In genomic region chr13:52484064-52484463, GRCm38 (mm10) we compare ENCODE assay signal across 21 mouse cellular contexts. TPM values are rescaled to one million over a fixed set of nuclear protein-coding genes. Genes with fewer than 3 reads are reported as not detected.
"Had no signal": no experiment of that assay in that cellular context is flagged by ENCODE, and none has a peak within 500 bp of the region (broad histone marks: within the 10 kb centered on the region; RNA-seq: fewer than 3 reads in every experiment).

No protein-coding gene starts in this region.

- H3K27me3 ChIP-seq: kidney, embryonic 15.5 days; liver, embryonic 13.5 days; lung, embryonic 15.5 days; midbrain, embryonic 13.5 days; neural tube, embryonic 13.5 days; stomach, embryonic 15.5 days had no signal

- H3K4me1 ChIP-seq: kidney, embryonic 15.5 days; liver, embryonic 13.5 days; lung, embryonic 15.5 days; midbrain, embryonic 10.5 days; midbrain, embryonic 13.5 days; neural tube, embryonic 13.5 days; stomach, embryonic 15.5 days had no signal

- ATAC-seq: midbrain, embryonic 13.5 days; midbrain, embryonic 16.5 days had no signal

- H3K36me3 ChIP-seq: kidney, embryonic 15.5 days; liver, embryonic 13.5 days; lung, embryonic 15.5 days; midbrain, embryonic 10.5 days; midbrain, embryonic 13.5 days; neural tube, embryonic 13.5 days; stomach, embryonic 15.5 days had no signal

- DNase-seq: kidney, postnatal 10 days; kidney, postnatal 36 days; layer of hippocampus, postnatal 36 days; liver, embryonic 13.5 days; lung, postnatal 10 days; lung, postnatal 36 days; retina, postnatal 1 day; right cerebral cortex, postnatal 25 days; spleen, adult 18-20 months; thymus, postnatal 25 days had no signal

- H3K4me2 ChIP-seq: kidney, embryonic 15.5 days; liver, embryonic 13.5 days; lung, embryonic 15.5 days; midbrain, embryonic 13.5 days; neural tube, embryonic 13.5 days; stomach, embryonic 15.5 days had no signal

- H3K27ac ChIP-seq: kidney, embryonic 15.5 days; left cerebral cortex, adult 2 months; liver, embryonic 13.5 days; lung, embryonic 15.5 days; midbrain, embryonic 10.5 days; midbrain, embryonic 13.5 days; neural tube, embryonic 13.5 days; stomach, embryonic 15.5 days had no signal

- H3K9ac ChIP-seq: kidney, embryonic 15.5 days; liver, embryonic 13.5 days; lung, embryonic 15.5 days; midbrain, embryonic 13.5 days; neural tube, embryonic 13.5 days; stomach, embryonic 15.5 days had no signal

- H3K4me3 ChIP-seq: kidney, embryonic 15.5 days; left cerebral cortex, adult 2 months; liver, embryonic 13.5 days; lung, embryonic 15.5 days; megakaryocyte, embryonic 14.5 days; midbrain, embryonic 10.5 days; midbrain, embryonic 13.5 days; myocyte; neural tube, embryonic 13.5 days; stomach, embryonic 15.5 days had no signal

- H3K9me3 ChIP-seq: kidney, embryonic 15.5 days; liver, embryonic 13.5 days; lung, embryonic 15.5 days; midbrain, embryonic 10.5 days; midbrain, embryonic 13.5 days; neural tube, embryonic 13.5 days; stomach, embryonic 15.5 days had no signal

RNA-seq across cellular contexts. Expression of gene Diras2, which starts 47.0 kb away (rescaled TPM):
- total RNA-seq: liver, adult 2 months had no signal
